Mouse (Mus musculus) heart, adult 11 months (tissue): ENCODE results near the gene Hoxb3.
A peak's percentile ranks its signal among the peaks of the same experiment; 100 is the strongest.

Experiments used
- DNase-seq: peaks from one replicate; pipeline ENCODE4 v3.0.0; 2022

The Hoxb3 gene

GRCm38 (mm10) chr11:96289293-96289692 lies 33.8 kb upstream of the Hoxb3 start:
- DNase-seq = no peak

GRCm38 (mm10) chr11:96289837-96290236 lies 33.3 kb upstream of the Hoxb3 start:
- DNase-seq = no peak

GRCm38 (mm10) chr11:96290705-96291355 lies 32.3 kb upstream of the Hoxb3 start:
- DNase-seq = no peak

GRCm38 (mm10) chr11:96291681-96292564 lies 31.2 kb upstream of the Hoxb3 start, which contains the start of gene Hoxb6:
Gene Hoxb6 (plus strand): TSS chr11:96292476.
- DNase-seq = no peak

- DNase-seq = no peak
These were observed 30.4 kb upstream of the Hoxb3 start for GRCm38 (mm10) chr11:96292565-96293301.

- DNase-seq = no peak
These were observed 29.7 kb upstream of the Hoxb3 start for GRCm38 (mm10) chr11:96293302-96293921.

GRCm38 (mm10) chr11:96294245-96295091 lies 28.7 kb upstream of the Hoxb3 start:
- peak; percentile 85 for DNase-seq

- no peak for DNase-seq
These were observed 27.9 kb upstream of the Hoxb3 start for GRCm38 (mm10) chr11:96295092-96295835.

- no peak for DNase-seq
These were observed 26.1 kb upstream of the Hoxb3 start for GRCm38 (mm10) chr11:96296997-96297396.

- no peak for DNase-seq
These were observed 25.7 kb upstream of the Hoxb3 start for GRCm38 (mm10) chr11:96297428-96297827.

GRCm38 (mm10) chr11:96297968-96298635 lies 25.0 kb upstream of the Hoxb3 start:
- DNase-seq = no peak

- DNase-seq = no peak
These were observed 24.0 kb upstream of the Hoxb3 start for GRCm38 (mm10) chr11:96298895-96299667.

- no peak for DNase-seq
These were observed 23.3 kb upstream of the Hoxb3 start for GRCm38 (mm10) chr11:96299781-96300180.

- DNase-seq = no peak
These were observed 22.6 kb upstream of the Hoxb3 start for GRCm38 (mm10) chr11:96300354-96301063.

- DNase-seq = no peak
These were observed 22.1 kb upstream of the Hoxb3 start for GRCm38 (mm10) chr11:96301064-96301431.

- peak; percentile 93 for DNase-seq
These were observed 21.3 kb upstream of the Hoxb3 start for GRCm38 (mm10) chr11:96301837-96302236.

- no peak for DNase-seq
These were observed 20.6 kb upstream of the Hoxb3 start for GRCm38 (mm10) chr11:96302381-96303150.
